Mouse (Mus musculus): ENCODE data around the gene Gm9970. TPM values are rescaled to one million over a fixed set of nuclear protein-coding genes. Genes with fewer than 3 reads are reported as not detected.

Gm9970 gene
- polyA plus RNA-seq, 1 experiment = 86.1 TPM

DNA sequence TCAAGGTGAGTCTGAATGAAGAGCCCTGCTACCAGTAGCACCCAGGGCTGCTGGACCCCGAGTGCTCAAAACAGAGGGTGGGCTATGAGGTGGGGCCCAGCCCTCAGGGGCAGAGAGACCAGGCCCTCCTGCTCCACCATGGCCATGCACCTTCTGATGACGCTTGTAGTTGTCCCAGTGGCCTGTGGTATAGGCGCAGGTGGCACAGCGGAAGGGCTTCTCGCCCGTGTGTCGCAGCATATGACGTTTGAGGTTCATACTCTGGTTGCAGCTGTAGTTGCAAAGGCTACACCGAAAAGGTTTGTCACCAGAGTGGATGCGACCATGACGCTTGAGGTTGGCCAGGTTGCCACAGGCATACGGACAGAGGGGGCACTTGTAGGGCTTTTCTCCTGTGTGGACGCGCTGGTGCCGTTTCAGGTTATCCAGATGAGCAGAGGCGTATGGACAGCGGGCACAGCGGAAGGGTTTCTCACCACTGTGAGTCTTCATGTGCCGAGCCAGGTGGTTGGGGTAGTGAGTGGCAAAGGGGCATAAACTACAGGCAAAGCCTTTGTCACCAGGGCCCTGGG lies 41.6 kb downstream of the Gm9970 start:
- Histone ChIP-seq H3K36me3 (ENCODE audit: control insufficient read depth, insufficient read depth, low read length) (no peaks in the 10 kb centered on the region; the same call in none of the 2 replicates), H3K4me1 (ENCODE audit: control insufficient read depth, insufficient read depth, low read length) (peaks cover 6% of the 10 kb centered on the region), H3K4me3 (ENCODE audit: control insufficient read depth, low read depth, low read length) (no peak overlapping the region), H3K27ac (ENCODE audit: control insufficient read depth, insufficient read depth, low read depth, low read length) (no peak overlapping the region), H3K27me3 (ENCODE audit: control insufficient read depth, insufficient read depth, low read length) (no peaks in the 10 kb centered on the region)
- TF ChIP-seq CTCF (IDR thresholded peaks at IDR 0.05; ENCODE audit: control insufficient read depth, insufficient read depth, insufficient replicate concordance, low read depth, low read length) (no peak), POLR2A (IDR thresholded peaks at IDR 0.05; ENCODE audit: control insufficient read depth, low read depth, low read length) (no peak)

GRCm38 (mm10) chr5:31198616-31199320 lies 42.3 kb downstream of the Gm9970 start:
- Histone ChIP-seq H3K36me3 (ENCODE audit: control insufficient read depth, insufficient read depth, low read length) (no peaks in the 10 kb centered on the region; the same call in none of the 2 replicates), H3K4me3 (ENCODE audit: control insufficient read depth, low read depth, low read length) (no peak overlapping the region), H3K27me3 (ENCODE audit: control insufficient read depth, insufficient read depth, low read length) (no peaks in the 10 kb centered on the region), H3K27ac (ENCODE audit: control insufficient read depth, insufficient read depth, low read depth, low read length) (no peak overlapping the region), H3K4me1 (ENCODE audit: control insufficient read depth, insufficient read depth, low read length) (peaks cover 7% of the 10 kb centered on the region)
- no peak for TF ChIP-seq CTCF (IDR thresholded peaks at IDR 0.05; ENCODE audit: control insufficient read depth, insufficient read depth, insufficient replicate concordance, low read depth, low read length)
- TF ChIP-seq POLR2A (IDR thresholded peaks at IDR 0.05; ENCODE audit: control insufficient read depth, low read depth, low read length) = no peak

DNA sequence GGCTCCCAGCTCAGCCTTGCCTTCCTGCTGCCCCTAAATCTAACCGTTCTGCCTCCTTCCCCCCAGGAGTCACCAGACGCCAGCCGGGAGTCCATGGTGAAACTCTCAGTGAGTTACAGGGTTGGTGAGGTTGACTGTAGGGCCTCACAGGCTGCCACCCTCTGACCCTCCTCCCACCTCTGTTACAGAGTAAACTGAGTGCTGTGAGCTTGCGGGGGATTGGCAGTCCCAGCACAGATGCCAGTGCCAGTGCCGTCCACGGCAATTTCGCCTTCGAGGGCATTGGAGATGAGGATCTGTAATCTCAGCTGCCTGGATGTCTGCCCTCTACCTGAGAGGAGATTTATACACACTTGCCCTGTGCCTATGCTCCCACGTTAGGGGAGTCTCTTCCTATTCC lies 42.9 kb downstream of the Gm9970 start:
- H3K4me1 ChIP-seq (ENCODE audit: control insufficient read depth, insufficient read depth, low read length) = peaks cover 9% of the 10 kb centered on the region
- TF ChIP-seq POLR2A (IDR thresholded peaks at IDR 0.05; ENCODE audit: control insufficient read depth, low read depth, low read length) (no peak), CTCF (IDR thresholded peaks at IDR 0.05; ENCODE audit: control insufficient read depth, insufficient read depth, insufficient replicate concordance, low read depth, low read length) (no peak)
- H3K36me3 ChIP-seq (ENCODE audit: control insufficient read depth, insufficient read depth, low read length) = no peaks in the 10 kb centered on the region; the same call in none of the 2 replicates
- no peaks in the 10 kb centered on the region for H3K27me3 ChIP-seq (ENCODE audit: control insufficient read depth, insufficient read depth, low read length)
- H3K27ac ChIP-seq (ENCODE audit: control insufficient read depth, insufficient read depth, low read depth, low read length) = no peak overlapping the region
- no peak overlapping the region for H3K4me3 ChIP-seq (ENCODE audit: control insufficient read depth, low read depth, low read length)

DNA sequence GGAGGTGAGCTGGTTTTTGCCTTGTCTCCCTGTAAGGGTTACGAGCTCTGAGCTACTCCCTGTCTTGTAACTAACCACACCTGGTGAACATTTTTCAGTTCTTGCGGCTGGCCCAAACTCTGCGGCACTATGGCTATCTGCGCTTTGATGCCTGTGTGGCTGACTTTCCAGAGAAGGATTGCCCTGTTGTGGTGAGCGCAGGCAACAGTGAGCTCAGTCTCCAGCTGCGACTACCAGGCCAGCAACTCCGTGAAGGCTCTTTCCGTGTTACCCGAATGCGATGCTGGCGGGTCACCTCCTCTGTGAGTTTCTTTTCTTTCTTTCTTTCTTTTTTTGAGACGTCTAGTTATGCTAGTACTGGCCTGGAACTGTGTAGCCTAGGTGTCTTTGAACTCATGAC lies 44.0 kb downstream of the Gm9970 start:
- no peaks in the 10 kb centered on the region; the same call in none of the 2 replicates for H3K36me3 ChIP-seq (ENCODE audit: control insufficient read depth, insufficient read depth, low read length)
- TF ChIP-seq CTCF (IDR thresholded peaks at IDR 0.05; ENCODE audit: control insufficient read depth, insufficient read depth, insufficient replicate concordance, low read depth, low read length) (no peak), POLR2A (IDR thresholded peaks at IDR 0.05; ENCODE audit: control insufficient read depth, low read depth, low read length) (no peak)
- no peak overlapping the region for H3K4me3 ChIP-seq (ENCODE audit: control insufficient read depth, low read depth, low read length)
- peaks cover 7% of the 10 kb centered on the region for H3K4me1 ChIP-seq (ENCODE audit: control insufficient read depth, insufficient read depth, low read length)
- no peaks in the 10 kb centered on the region for H3K27me3 ChIP-seq (ENCODE audit: control insufficient read depth, insufficient read depth, low read length)
- no peak overlapping the region for H3K27ac ChIP-seq (ENCODE audit: control insufficient read depth, insufficient read depth, low read depth, low read length)

DNA sequence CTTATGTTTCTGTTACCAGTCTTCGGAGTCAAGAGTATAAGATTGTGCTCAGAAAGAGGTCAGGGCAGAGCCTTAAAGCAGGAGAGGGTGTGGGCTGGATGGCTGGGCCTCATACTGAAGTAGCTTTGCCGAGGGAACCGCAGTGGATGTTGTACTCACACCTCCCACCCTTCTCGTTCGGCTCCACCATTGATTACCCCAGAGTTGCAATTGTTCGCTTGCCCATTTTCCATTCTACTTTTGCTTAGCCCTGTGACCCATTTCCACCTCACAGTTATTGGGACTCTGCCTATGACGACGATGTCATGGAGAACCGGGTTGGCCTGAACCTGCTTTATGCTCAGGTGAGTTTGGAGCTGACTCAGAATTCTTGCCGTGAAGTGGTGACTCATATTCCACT lies 44.8 kb downstream of the Gm9970 start:
- Histone ChIP-seq H3K4me1 (ENCODE audit: control insufficient read depth, insufficient read depth, low read length) (peaks cover 6% of the 10 kb centered on the region), H3K27me3 (ENCODE audit: control insufficient read depth, insufficient read depth, low read length) (no peaks in the 10 kb centered on the region), H3K4me3 (ENCODE audit: control insufficient read depth, low read depth, low read length) (no peak overlapping the region), H3K27ac (ENCODE audit: control insufficient read depth, insufficient read depth, low read depth, low read length) (no peak overlapping the region), H3K36me3 (ENCODE audit: control insufficient read depth, insufficient read depth, low read length) (no peaks in the 10 kb centered on the region; the same call in none of the 2 replicates)
- no peak for TF ChIP-seq POLR2A (IDR thresholded peaks at IDR 0.05; ENCODE audit: control insufficient read depth, low read depth, low read length)

- Histone ChIP-seq H3K27ac (ENCODE audit: control insufficient read depth, insufficient read depth, low read depth, low read length) (no peak overlapping the region), H3K4me3 (ENCODE audit: control insufficient read depth, low read depth, low read length) (no peak overlapping the region), H3K4me1 (ENCODE audit: control insufficient read depth, insufficient read depth, low read length) (peaks cover 6% of the 10 kb centered on the region), H3K36me3 (ENCODE audit: control insufficient read depth, insufficient read depth, low read length) (no peaks in the 10 kb centered on the region; the same call in none of the 2 replicates), H3K27me3 (ENCODE audit: control insufficient read depth, insufficient read depth, low read length) (no peaks in the 10 kb centered on the region)
- no peak for TF ChIP-seq POLR2A (IDR thresholded peaks at IDR 0.05; ENCODE audit: control insufficient read depth, low read depth, low read length)
- TF ChIP-seq CTCF (IDR thresholded peaks at IDR 0.05; ENCODE audit: control insufficient read depth, insufficient read depth, insufficient replicate concordance, low read depth, low read length) = no peak
These were observed 45.4 kb downstream of the Gm9970 start for GRCm38 (mm10) chr5:31195671-31196070.

DNA sequence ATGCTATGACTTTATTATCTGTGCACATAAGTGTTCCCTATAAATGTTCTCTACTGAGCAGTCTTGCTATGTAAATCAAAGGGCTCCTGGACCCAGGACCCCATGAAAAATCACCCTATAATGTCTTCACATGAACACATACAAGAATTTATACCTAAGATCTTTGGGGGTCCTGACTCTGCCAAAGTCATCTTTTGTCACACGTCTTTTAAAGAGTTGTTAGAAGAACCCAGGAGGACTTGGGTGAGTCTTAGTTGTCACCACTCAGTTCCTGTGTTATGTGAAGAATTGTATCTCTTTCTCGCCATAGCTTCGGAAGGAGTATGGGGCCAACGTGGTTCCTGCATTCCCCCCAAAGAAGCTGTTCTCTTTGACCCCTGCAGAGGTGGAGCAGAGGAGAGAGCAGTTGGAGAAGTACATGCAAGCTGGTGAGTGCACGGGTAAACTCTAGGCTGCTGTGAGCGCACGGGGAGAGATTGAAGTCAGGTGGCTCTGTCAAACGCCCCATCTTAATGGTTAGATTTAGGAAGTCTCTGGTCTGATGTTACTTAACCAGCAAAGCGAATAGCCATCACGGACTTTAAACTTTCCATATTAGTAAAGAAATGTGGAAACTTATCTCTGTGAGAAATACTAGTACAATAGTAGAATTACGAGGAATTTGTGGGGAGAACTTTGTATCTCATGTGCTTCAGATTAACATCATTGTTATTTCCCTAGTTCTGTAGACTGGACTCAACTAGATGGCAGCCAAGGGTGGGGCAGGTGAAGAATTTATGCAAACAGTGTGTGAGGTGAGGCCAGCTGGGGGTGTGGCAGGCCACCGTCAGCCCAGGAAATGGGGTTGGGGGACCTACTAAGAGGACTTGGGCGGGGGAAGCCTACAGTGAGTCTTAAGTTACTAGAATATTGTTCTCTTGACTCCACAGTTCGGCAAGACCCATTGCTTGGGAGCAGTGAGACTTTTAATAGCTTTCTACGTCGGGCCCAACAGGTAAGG lies 46.2 kb downstream of the Gm9970 start:
- H3K36me3 ChIP-seq (ENCODE audit: control insufficient read depth, insufficient read depth, low read length) = no peaks in the 10 kb centered on the region; the same call in none of the 2 replicates
- H3K4me3 ChIP-seq (ENCODE audit: control insufficient read depth, low read depth, low read length) = no peak overlapping the region
- H3K4me1 ChIP-seq (ENCODE audit: control insufficient read depth, insufficient read depth, low read length) = peaks cover 6% of the 10 kb centered on the region
- no peak overlapping the region for H3K27ac ChIP-seq (ENCODE audit: control insufficient read depth, insufficient read depth, low read depth, low read length)
- H3K27me3 ChIP-seq (ENCODE audit: control insufficient read depth, insufficient read depth, low read length) = no peaks in the 10 kb centered on the region
- no peak for TF ChIP-seq POLR2A (IDR thresholded peaks at IDR 0.05; ENCODE audit: control insufficient read depth, low read depth, low read length)
- no peak for TF ChIP-seq CTCF (IDR thresholded peaks at IDR 0.05; ENCODE audit: control insufficient read depth, insufficient read depth, insufficient replicate concordance, low read depth, low read length)
